Mouse (Mus musculus): ENCODE data around the gene Odc1.

DNA sequence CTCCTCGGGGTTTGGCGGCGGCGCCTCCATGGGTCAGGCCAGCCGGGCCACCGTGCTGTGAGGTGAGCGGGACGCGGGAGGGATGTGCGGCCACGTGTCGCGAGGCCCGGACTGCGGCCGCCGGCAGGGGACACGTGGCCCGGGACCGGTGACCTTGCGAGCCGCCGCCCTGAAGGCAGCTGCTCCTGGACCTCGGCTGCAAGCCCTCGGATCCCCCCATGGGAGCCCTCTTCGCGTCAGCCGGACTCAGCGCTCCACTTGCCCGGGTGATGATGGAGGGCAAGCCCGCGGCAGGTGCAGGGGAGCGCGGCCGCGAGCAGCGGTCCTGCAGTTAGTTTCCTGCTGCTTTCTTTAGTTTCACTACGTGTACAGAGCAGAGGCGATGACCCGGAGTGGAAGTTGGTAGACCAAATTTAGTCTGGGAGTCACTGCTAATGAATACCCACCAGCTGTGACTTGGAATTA, 545 bp downstream of the Odc1 start:
- no peak for TF ChIP-seq POLR2A (IDR thresholded peaks at IDR 0.05; ENCODE audit: insufficient read depth, low read length)
- TF ChIP-seq EP300 (IDR thresholded peaks at IDR 0.05; ENCODE audit: insufficient read depth, low read depth, low read length), result no peak
